Mouse (Mus musculus) ovary, adult 18-20 months (tissue): ENCODE measurements around the gene Dhx57.

ENCODE experiments used
- DNase-seq: peaks from one replicate; pipeline ENCODE4 v3.0.0; 2022; ENCODE audit warnings: low spot score, mixed read lengths

Dhx57 gene

GRCm38 (mm10) chr17:80193075-80193474 lies 97.2 kb downstream of the Dhx57 start:
- no peak for DNase-seq
